Mouse (Mus musculus): ENCODE data around the gene Gm11564.
"Not testable (repeated sequence)": the region's sequence is repeated elsewhere in the genome, so short reads cannot be mapped to it uniquely, and the experiment has no call there.

- not testable (repeated sequence) for TF ChIP-seq POLR2A, CTCF (IDR thresholded peaks at IDR 0.05; ENCODE audit: insufficient read depth, low read depth, low read length)
Observed at GRCm38 (mm10) chr11:99809792-99810191, 5.7 kb downstream of the Gm11564 start, which contains the start of gene Krtap4-13.

All from olfactory bulb, adult 2 months (tissue).